Mouse (Mus musculus) CD4-positive, CD25-positive, alpha-beta regulatory T cell, adult 4 months (primary cell): ENCODE data around the gene Cdh24. TPM values are rescaled to one million over a fixed set of nuclear protein-coding genes. Genes with fewer than 3 reads are reported as not detected.

Experiments used
- ATAC-seq: one replicate; pipeline ENCODE4 v1.8.0; 2017
- polyA plus RNA-seq, 2 experiments: library from polyadenylated mRNA; unstranded; fragments of 100-300 nt; shearing (Covaris generic); gene quantifications; one replicate each; pipeline ENCODE4 v1.2.1; 2017

Gene Cdh24
- under 1 TPM; 0.15 to 0.16 TPM for polyA plus RNA-seq

- ATAC-seq = peak; percentile 85
Measured at GRCm38 (mm10) chr14:54641305-54641969, at the start of gene Cdh24. Gene Cdh24, minus strand, starts transcription at chr14:54641364.

DNA sequence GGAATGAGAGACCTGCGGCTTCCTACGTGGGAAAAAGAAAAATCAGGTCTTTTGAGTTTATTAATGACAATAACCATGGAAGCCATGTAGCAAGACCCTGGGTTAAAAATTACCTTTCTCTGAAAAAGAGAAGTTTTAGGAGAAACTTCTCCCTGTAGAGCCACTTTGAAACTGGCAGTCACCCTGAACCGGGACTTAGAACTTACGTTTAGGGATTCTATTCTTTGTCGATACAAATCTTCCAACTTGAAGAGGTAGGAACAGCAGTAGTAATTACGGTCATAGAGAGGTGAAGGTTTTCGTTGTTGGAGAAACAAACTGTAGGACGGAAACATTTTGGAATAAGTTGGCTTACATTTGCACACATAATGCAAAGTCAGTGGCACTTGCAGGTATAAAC, 46.1 kb upstream of the Cdh24 start:
- no peak for ATAC-seq

GRCm38 (mm10) chr14:54686522-54687143, 45.5 kb upstream of the Cdh24 start, which contains the start of gene Acin1:
Gene Acin1, minus strand, starts transcription at chr14:54686931.
- ATAC-seq = peak; percentile 93

- ATAC-seq = peak; percentile 25
Measured at GRCm38 (mm10) chr14:54686063-54686521, 44.9 kb upstream of the Cdh24 start, which contains the start of gene 1700123O20Rik. Gene 1700123O20Rik, plus strand, starts transcription at chr14:54686216.

- no peak for ATAC-seq
Measured at GRCm38 (mm10) chr14:54685471-54685870, 44.3 kb upstream of the Cdh24 start.

DNA sequence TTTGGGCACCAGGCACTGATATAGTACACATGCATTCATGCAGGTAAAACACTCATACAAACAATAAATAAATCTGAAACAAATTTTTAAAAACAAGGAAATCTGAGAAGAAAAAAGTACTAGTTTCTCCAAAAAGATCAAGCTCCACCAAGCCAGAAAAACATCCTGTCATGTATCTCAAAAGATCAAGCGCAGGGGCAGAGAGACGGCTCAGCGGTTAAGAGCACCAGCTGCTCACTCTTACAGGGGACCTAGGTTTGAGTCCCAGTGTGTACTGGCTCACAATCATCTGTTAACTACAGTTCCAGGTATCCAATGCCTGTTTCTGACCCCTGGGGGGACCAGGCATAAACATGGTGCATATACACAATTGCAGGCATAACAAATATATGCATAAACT, 41.2 kb upstream of the Cdh24 start:
- ATAC-seq = no peak

GRCm38 (mm10) chr14:54678657-54679304, 37.6 kb upstream of the Cdh24 start:
- ATAC-seq = no peak

GRCm38 (mm10) chr14:54676290-54676689, 35.1 kb upstream of the Cdh24 start:
- no peak for ATAC-seq

DNA sequence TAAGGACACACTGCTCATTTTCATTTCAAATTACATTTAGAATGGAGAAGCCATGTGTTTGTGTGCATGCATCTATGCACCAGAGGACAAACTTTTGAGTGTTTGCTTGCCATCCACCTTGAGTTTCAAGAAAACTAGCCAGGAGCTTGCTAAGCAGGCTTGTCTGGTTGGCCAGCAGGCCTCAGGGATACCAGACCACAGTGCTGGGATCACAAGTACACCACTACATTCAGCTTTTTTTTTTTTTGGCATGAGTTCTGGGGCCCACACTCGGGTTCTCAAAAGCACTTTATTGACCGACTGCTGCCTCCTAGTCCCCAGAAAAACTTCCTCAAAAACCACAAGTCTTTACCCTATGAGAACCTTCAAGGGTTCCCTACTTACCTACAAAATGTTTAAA, 33.2 kb upstream of the Cdh24 start:
- ATAC-seq = no peak

GRCm38 (mm10) chr14:54669381-54669780, 28.2 kb upstream of the Cdh24 start:
- ATAC-seq = peak; percentile 39

DNA sequence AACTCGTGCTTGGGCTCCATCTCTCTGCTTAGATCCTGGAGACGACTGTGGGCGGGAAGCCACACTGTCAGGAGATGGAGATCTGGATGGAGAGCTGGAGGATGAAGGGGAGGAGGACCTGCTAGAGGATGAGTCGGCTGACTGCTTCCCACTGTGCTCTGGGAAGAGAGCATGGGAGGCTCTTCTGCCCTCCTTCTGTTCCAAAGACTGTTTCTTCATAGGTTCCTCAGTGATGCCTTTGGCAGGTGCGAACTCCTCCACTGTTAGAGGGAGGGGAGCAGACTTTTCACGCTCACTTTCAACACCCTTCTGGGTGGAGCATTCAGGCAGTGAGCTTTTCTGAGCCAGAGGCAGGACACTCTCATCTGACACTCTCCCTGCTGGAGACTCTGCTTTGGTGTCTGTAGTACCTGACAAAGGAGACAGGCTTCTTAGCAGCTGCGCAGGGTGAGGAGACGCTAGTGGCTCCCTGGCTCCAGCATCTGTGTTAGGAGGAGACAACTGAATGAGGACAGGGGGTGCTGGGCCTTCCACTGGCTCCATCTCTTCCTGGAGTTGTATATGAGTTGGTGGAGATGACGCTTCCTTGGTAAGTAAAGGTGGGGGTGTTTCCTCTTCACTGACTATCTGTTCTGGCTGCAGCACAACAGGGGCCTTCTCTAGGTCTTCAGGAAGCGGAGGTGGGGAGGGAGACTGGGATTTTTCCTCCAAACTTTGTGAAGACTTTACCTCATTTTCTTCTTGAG, 23.5 kb upstream of the Cdh24 start:
- ATAC-seq = no peak

DNA sequence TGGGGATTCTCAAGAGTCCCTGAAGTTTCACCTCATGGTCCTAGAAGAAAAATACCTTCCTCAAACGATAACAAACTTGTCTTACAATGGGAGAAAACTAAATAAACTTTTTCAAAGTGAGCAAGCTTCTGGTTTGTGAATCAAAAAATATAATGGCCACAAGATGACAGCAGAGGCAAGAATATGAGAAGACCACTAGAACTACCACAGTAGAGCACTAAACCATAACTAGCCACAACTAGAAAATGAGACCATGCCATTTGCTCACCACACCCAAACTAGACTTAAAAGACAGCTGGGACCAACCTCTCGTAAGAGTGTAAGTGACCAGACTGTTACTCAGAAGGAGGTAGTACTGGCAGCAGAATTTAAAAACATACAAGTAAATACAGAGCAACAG, 18.8 kb upstream of the Cdh24 start:
- no peak for ATAC-seq

DNA sequence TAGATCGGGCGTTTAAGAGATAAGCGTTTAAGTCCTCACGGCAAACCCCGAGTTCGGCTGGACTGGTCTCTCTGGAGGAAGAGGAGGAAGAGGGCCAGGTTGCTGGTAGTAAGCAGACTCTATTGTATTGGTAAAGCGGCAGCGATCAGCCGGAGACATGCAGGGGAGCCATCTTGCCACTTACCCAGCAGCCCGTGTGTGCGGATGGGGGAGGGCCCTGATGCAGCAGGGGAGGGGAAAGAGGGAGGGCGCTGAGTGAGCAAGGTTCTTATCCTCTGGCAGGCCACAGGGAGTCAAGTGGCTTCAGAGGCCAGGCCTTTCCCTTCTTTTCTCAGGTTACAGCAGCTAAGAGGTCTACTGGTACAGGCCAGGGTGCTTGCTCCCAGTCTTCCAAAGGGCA, 12.3 kb upstream of the Cdh24 start:
- peak; percentile 91 for ATAC-seq

GRCm38 (mm10) chr14:54652787-54653186, 11.6 kb upstream of the Cdh24 start:
- ATAC-seq = no peak

- ATAC-seq = no peak
Measured at GRCm38 (mm10) chr14:54651556-54651955, 10.4 kb upstream of the Cdh24 start.

GRCm38 (mm10) chr14:54650621-54651454, 9.7 kb upstream of the Cdh24 start:
- peak; percentile 73 for ATAC-seq

- ATAC-seq = no peak
Measured at GRCm38 (mm10) chr14:54647900-54648299, 6.7 kb upstream of the Cdh24 start.

- no peak for ATAC-seq
Measured at GRCm38 (mm10) chr14:54646898-54647636, 5.9 kb upstream of the Cdh24 start.

- no peak for ATAC-seq
Measured at GRCm38 (mm10) chr14:54646455-54646854, 5.3 kb upstream of the Cdh24 start.

DNA sequence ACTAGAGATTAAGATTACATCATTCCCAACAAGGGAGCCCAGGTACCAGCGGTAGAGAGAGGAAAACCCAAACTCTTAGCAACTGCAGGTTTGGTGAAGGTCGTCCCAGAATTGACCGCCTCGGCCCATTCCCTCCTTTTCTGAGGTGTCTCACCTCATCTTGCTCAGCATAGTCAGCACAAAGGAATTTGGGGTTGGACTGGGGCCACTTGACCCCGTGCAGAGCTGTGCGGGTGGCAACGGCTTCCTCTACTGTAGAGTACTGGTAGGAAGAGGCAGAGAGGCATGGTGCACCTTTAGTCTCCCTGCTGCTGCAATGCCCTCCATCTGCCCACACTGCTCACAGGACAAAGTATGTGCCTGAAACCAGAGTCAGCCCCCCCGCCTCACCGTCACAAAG, 3.1 kb upstream of the Cdh24 start:
- no peak for ATAC-seq

DNA sequence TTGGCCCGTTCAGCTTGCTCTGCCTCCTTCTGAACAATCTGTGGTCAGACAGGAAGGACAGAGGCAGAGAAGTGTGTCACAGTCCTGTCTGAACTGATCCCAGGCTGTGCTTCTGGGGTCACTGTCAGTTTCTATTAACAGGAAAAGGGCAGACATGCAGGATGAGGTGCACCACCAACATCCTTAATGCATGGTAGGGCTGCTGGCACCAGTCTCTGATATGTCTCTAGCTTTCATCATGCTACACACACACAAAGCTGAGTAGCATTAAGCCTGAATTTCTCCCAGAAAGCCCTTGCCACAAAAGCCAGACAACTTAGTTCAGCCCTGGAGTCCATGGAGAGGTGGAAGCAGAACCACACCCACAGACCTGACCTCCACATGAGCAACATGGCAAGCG, 1.8 kb upstream of the Cdh24 start:
- ATAC-seq = no peak
